Mouse (Mus musculus): ENCODE measurements around the gene Ap3b2. TPM values are rescaled to one million over a fixed set of nuclear protein-coding genes. Genes with fewer than 3 reads are reported as not detected.

Ap3b2 gene
- polyA plus RNA-seq, 1 experiment from 2014 or later = 1.1 TPM

DNA sequence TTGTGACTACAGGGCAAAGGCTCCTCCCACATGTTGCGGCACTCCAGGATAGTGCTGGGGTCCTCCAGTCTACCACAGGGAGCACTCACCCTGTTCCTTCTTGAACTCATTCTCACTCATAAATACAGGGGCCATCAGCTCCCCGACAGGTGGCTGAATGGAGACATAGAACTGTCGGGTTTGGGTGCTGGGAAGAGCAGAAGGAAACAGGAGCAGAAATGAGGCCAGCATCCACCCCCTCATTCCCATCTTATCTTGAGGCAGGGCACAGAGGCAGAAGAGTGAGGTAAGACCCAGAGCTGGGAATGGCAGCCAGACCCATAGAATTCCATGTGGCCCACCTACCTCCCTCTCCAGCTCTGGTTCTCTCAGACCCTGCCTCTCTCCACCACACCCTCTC is 30.9 kb downstream of the Ap3b2 start:
- Histone ChIP-seq H3K27me3 (replicated peaks; ENCODE audit: control insufficient read depth, insufficient read depth, low read length) (peaks cover 13% of the 10 kb centered on the region), H3K4me1 (replicated peaks; ENCODE audit: control insufficient read depth, insufficient read depth, low read length) (no peaks in the 10 kb centered on the region), H3K27ac (ENCODE audit: low read depth, low read length) (no peak overlapping the region), H3K4me2 (no peak overlapping the region), H3K36me3 (ENCODE audit: control insufficient read depth, insufficient read depth, low read length) (no peaks in the 10 kb centered on the region), H3K9me3 (ENCODE audit: control insufficient read depth, low read length) (no peaks in the 10 kb centered on the region), H3K9ac (ENCODE audit: low read depth, low read length) (no peak overlapping the region), H3K4me3 (ENCODE audit: low read depth, low read length) (no peak overlapping the region)
- ATAC-seq (replicated peaks; ENCODE audit: low FRiP score) (no peak), DNase-seq (ENCODE audit: low spot score) (no peak)
- 69% methylated on average over 3 of the region's 3 CpGs for WGBS

GRCm38 (mm10) chr7:81455155-81455651 is 38.5 kb downstream of the Ap3b2 start, which contains the start of gene Cpeb1:
TSS of gene Cpeb1 (minus strand) at chr7:81455465.
- peak; percentile 44 for DNase-seq (ENCODE audit: low spot score)
- no peak for ATAC-seq (replicated peaks; ENCODE audit: low FRiP score)
- 3% methylated on average over 28 of the region's 28 CpGs for WGBS
- H3K9ac ChIP-seq (ENCODE audit: low read depth, low read length) = 0 out of 2 replicates have a peak within 1 kb of the TSS, but pooled peaks have one; percentile 8
- peak within 1 kb of the TSS; percentile 77 for H3K4me2 ChIP-seq
- no peak within 1 kb of the TSS for H3K27ac ChIP-seq (ENCODE audit: low read depth, low read length)
- peaks cover 5% of the 10 kb centered on the region; the same call in 1 of the 2 replicates for H3K4me1 ChIP-seq (replicated peaks; ENCODE audit: control insufficient read depth, insufficient read depth, low read length)
- H3K27me3 ChIP-seq (replicated peaks; ENCODE audit: control insufficient read depth, insufficient read depth, low read length) = peaks cover 61% of the 10 kb centered on the region
- no peaks in the 10 kb centered on the region for H3K9me3 ChIP-seq (ENCODE audit: control insufficient read depth, low read length)
- peak within 1 kb of the TSS; percentile 50 for H3K4me3 ChIP-seq (ENCODE audit: low read depth, low read length)
- H3K36me3 ChIP-seq (ENCODE audit: control insufficient read depth, insufficient read depth, low read length) = no peaks in the 10 kb centered on the region

DNA sequence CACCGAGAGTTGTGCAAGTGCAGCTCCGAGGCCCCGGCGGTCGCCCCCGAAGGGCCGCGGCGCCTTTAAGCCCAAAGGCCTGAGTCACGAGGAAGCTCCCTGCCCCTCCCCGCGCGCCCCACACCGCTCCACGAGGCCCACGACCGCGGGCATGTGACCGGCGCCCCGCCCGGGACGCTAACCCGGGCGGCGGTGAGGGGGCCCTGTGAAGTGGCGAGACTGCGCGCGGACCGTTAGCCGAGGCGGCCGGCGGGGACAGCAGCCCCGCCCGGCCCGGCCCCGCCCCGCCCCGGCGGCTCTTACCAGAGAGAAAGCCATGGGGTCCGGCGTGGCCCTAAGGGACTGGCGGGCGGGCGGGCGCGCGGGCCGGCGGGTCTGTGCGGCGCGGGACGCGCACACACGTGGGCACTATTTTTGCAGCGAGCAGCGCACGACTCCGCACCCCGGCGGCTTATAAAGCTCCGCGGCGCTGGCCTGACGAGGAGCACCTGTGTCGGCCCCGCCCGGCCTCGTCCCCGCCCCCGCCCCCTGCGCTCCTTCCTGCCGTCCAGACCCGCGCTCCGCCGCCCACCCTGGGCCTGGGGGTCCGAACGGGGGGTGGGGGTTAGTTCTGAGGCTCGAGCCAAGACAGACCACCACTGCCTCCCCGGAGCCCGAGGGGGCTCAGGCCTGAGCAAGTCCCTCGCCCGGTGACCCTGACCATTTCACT is 39.2 kb downstream of the Ap3b2 start:
- no peaks in the 10 kb centered on the region for H3K36me3 ChIP-seq (ENCODE audit: control insufficient read depth, insufficient read depth, low read length)
- H3K27me3 ChIP-seq (replicated peaks; ENCODE audit: control insufficient read depth, insufficient read depth, low read length) = peaks cover 60% of the 10 kb centered on the region
- H3K9ac ChIP-seq (ENCODE audit: low read depth, low read length) = 0 out of 2 replicates have a peak overlapping the region, but pooled peaks have one; percentile 8
- H3K9me3 ChIP-seq (ENCODE audit: control insufficient read depth, low read length) = no peaks in the 10 kb centered on the region
- H3K4me2 ChIP-seq = peak overlapping the region; percentile 77
- 2% methylated on average over 84 of the region's 87 CpGs for whole genome bisulfite sequencing
- ATAC-seq (replicated peaks; ENCODE audit: low FRiP score) (peak; percentile 31; the same call in 1 of the 2 replicates), DNase-seq (ENCODE audit: low spot score) (peak; percentile 48)
- H3K27ac ChIP-seq (ENCODE audit: low read depth, low read length) = no peak overlapping the region
- peak overlapping the region; percentile 50 for H3K4me3 ChIP-seq (ENCODE audit: low read depth, low read length)
- H3K4me1 ChIP-seq (replicated peaks; ENCODE audit: control insufficient read depth, insufficient read depth, low read length) = peaks cover 5% of the 10 kb centered on the region; the same call in 1 of the 2 replicates

GRCm38 (mm10) chr7:81453443-81454274 is 40.1 kb downstream of the Ap3b2 start:
- Histone ChIP-seq H3K9me3 (ENCODE audit: control insufficient read depth, low read length) (no peaks in the 10 kb centered on the region), H3K4me3 (ENCODE audit: low read depth, low read length) (peak overlapping the region; percentile 50), H3K4me1 (replicated peaks; ENCODE audit: control insufficient read depth, insufficient read depth, low read length) (peaks cover 5% of the 10 kb centered on the region; the same call in 1 of the 2 replicates), H3K27ac (ENCODE audit: low read depth, low read length) (no peak overlapping the region), H3K36me3 (ENCODE audit: control insufficient read depth, insufficient read depth, low read length) (no peaks in the 10 kb centered on the region), H3K9ac (ENCODE audit: low read depth, low read length) (no peak overlapping the region), H3K4me2 (peak overlapping the region; percentile 77), H3K27me3 (replicated peaks; ENCODE audit: control insufficient read depth, insufficient read depth, low read length) (peaks cover 54% of the 10 kb centered on the region)
- WGBS = 9% methylated on average over 83 of the region's 84 CpGs
- DNase-seq (ENCODE audit: low spot score) = peak; percentile 56
- peak; percentile 39; the same call in 1 of the 2 replicates for ATAC-seq (replicated peaks; ENCODE audit: low FRiP score)

DNA sequence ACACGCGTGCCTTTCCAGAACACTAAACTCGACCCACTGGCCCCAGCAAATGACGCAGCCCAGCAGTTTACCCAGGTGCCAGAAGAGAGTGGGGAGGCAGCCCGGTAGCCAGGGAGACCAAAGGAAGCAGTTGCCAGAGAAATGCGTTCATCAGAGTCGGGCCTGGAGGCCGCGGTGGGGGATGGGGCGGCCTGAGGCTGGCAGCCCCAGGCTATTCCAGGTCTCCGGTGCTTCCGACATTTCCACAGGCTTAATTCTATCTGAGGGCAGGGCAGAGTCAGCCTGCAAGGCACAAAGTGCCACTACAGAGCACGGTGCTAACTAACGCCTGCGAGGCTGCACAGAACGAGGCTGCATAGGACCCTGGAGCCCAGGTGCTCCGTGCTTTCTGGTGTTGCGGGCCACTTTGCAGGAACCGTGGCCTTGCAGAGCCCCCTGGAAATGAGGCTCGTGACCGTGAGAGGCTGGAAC is 40.7 kb downstream of the Ap3b2 start:
- peak; percentile 41 for DNase-seq (ENCODE audit: low spot score)
- Histone ChIP-seq H3K36me3 (ENCODE audit: control insufficient read depth, insufficient read depth, low read length) (no peaks in the 10 kb centered on the region), H3K4me3 (ENCODE audit: low read depth, low read length) (no peak overlapping the region), H3K27ac (ENCODE audit: low read depth, low read length) (no peak overlapping the region), H3K27me3 (replicated peaks; ENCODE audit: control insufficient read depth, insufficient read depth, low read length) (peaks cover 54% of the 10 kb centered on the region), H3K4me1 (replicated peaks; ENCODE audit: control insufficient read depth, insufficient read depth, low read length) (peaks cover 5% of the 10 kb centered on the region; the same call in 1 of the 2 replicates), H3K9ac (ENCODE audit: low read depth, low read length) (no peak overlapping the region), H3K4me2 (peak overlapping the region; percentile 15; the same call in 1 of the 2 replicates), H3K9me3 (ENCODE audit: control insufficient read depth, low read length) (no peaks in the 10 kb centered on the region)
- WGBS = 7% methylated on average over 21 of the region's 21 CpGs
- no peak for ATAC-seq (replicated peaks; ENCODE audit: low FRiP score)

MicroRNAs encoded within 50 kb of the gene (microRNA counts, 519-probe panel; counts per million panel counts)
- not detected for microRNA mmu-miR-1839-3p
- 3,156 counts per million, percentile 13 among the panel's probes with 10 or more counts for microRNA mmu-miR-1839-5p

Other genes starting within 250 kb of the Ap3b2 start
- gene Rps17, start 148.7 kb downstream of the Ap3b2 start, polyA plus RNA-seq (2014; fragmentation: Nextera tagmentation; extraction: Ambion mirVana) = 1,540 and 1,655 TPM in 2 replicates
- gene Cpeb1, start 38.5 kb downstream of the Ap3b2 start, polyA plus RNA-seq (2014; fragmentation: Nextera tagmentation; extraction: Ambion mirVana) = 0.09 and 0.27 TPM in 2 replicates
- not detected in 2 replicates for gene BC048679, start 4.4 kb upstream of the Ap3b2 start, polyA plus RNA-seq (2014; fragmentation: Nextera tagmentation; extraction: Ambion mirVana)
- gene Fsd2, start 73.0 kb upstream of the Ap3b2 start, polyA plus RNA-seq (2014; fragmentation: Nextera tagmentation; extraction: Ambion mirVana) = 0.19 and 0.21 TPM in 2 replicates
- 10.5 and 11.6 TPM in 2 replicates for gene Whamm, start 77.3 kb upstream of the Ap3b2 start, polyA plus RNA-seq (2014; fragmentation: Nextera tagmentation; extraction: Ambion mirVana)
- gene Homer2, start 213.6 kb upstream of the Ap3b2 start, polyA plus RNA-seq (2014; fragmentation: Nextera tagmentation; extraction: Ambion mirVana) = 16.0 and 17.7 TPM in 2 replicates

Data from liver, embryonic 11.5 days (tissue).